ENCODE assay signal across 17 mouse cellular contexts in the genomic region with DNA sequence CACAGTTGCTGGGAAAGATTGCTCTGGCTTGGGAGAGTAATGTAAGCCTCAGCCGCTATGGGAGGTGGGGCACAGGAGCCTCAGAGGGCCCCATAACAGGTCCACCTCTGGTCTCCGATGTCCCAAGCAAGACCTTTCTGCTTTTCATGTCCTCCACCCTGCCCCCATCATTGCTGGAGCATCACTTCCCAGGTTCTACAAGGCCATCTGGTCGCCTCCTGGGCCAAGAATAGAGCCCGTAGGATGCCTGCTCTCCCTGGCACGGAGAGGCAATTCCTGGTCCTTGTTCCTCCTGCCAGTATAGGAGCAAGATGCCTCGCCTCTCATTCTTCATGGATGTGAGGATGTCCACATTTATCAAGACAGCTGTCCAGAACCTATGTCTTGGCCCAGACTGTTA. TPM values are rescaled to one million over a fixed set of nuclear protein-coding genes. Genes with fewer than 3 reads are reported as not detected.
DNase-seq lines count a peak whose midpoint lies in the region; ATAC-seq lines count a peak whose summit lies in the region.
"Had no signal": no experiment of that assay in that cellular context is flagged by ENCODE, and none has a peak within 500 bp of the region (broad histone marks: within the 10 kb centered on the region; RNA-seq: fewer than 3 reads in every experiment).

No protein-coding gene starts in this region.

- no peak for ATAC-seq in monocyte, adult 5-6 weeks (replicated peaks; ENCODE audit: insufficient number of reproducible peaks, low FRiP score, low TSS enrichment, poor library complexity, severe bottlenecking)
- ATAC-seq: activated CD4-positive, CD25-positive, alpha-beta regulatory T cell, adult 4 months; forebrain, embryonic 15.5 days; hindbrain, postnatal 0 days; Patski had no signal

- DNase-seq in brain, adult 2 months (ENCODE audit: low read depth, low spot score): peak; percentile 98
- DNase-seq in cerebellum, adult 11 months: peak; percentile 90
- peak; percentile 92 for DNase-seq in cerebellum, adult 8-10 months
- DNase-seq in cerebellum, postnatal 14 days: peak; percentile 92 to 94
- DNase-seq in thymus, adult 18-20 months: no peak
- DNase-seq in gastrocnemius, adult 18-20 months (ENCODE audit: low spot score): no peak
- DNase-seq: adrenal gland, adult 8-10 months; adrenal gland, postnatal 36 days; gastrocnemius, postnatal 10 days; heart, adult 2 months; heart, postnatal 14 days; kidney, adult 18-20 months had no signal

RNA-seq across cellular contexts. Expression of a gene that starts 37.7 kb away (rescaled TPM):
- 26.0 to 30.5 TPM (median 27.2 TPM) in 3 replicates for total RNA-seq in monocyte, adult 5-6 weeks (2017)
- total RNA-seq in gastrocnemius, adult 18-20 months (2021): 10 to 100 TPM; 27.2 to 31.8 TPM

RNA-seq across cellular contexts. Expression of a gene that starts 40.2 kb away (rescaled TPM):
- 3.6 to 10.5 TPM (median 5.7 TPM) in 3 replicates for total RNA-seq in monocyte, adult 5-6 weeks (2017)
- 10 to 100 TPM; 45.6 to 54.6 TPM for total RNA-seq in gastrocnemius, adult 18-20 months (2021)

RNA-seq across cellular contexts. Expression of a gene that starts 57.6 kb away (rescaled TPM):
- total RNA-seq in monocyte, adult 5-6 weeks (2017): 2.9 to 7.2 TPM (median 2.9 TPM) in 3 replicates
- total RNA-seq in gastrocnemius, adult 18-20 months (2021): 1 to 10 TPM; 3.6 to 4.4 TPM

Comparison
In these comparisons a context has a peak if more than half of its experiments do, and no peak if none do; other contexts are left out.
1. DNase-seq: peak in brain, adult 2 months (single experiment), cerebellum, adult 11 months (single experiment), cerebellum, adult 8-10 months (single experiment) and cerebellum, postnatal 14 days (2 of 2); none in thymus, adult 18-20 months (0 of 2) and gastrocnemius, adult 18-20 months (single experiment).